25 mouse cellular contexts compared by ENCODE assay signal in genomic region chr6:93666731-93667130, GRCm38 (mm10).
A peak's percentile ranks its signal among the peaks of the same experiment; 100 is the strongest.
DNase-seq lines count a peak whose midpoint lies in the region; ATAC-seq and TF ChIP-seq lines count a peak whose summit lies in the region.
"Had no signal": no experiment of that assay in that cellular context is flagged by ENCODE, and none has a peak within 500 bp of the region (broad histone marks: within the 10 kb centered on the region; RNA-seq: fewer than 3 reads in every experiment).

No protein-coding gene starts in this region.

- no peak overlapping the region for H3K27ac ChIP-seq in embryonic facial prominence, embryonic 12.5 days
- H3K27ac ChIP-seq in limb, embryonic 11.5 days (replicated peaks; ENCODE audit: low read depth, low read length), result no peak overlapping the region
- H3K27ac ChIP-seq in left cerebral cortex, adult 2 months, result no peak overlapping the region
- H3K27ac ChIP-seq: forebrain, embryonic 13.5 days; heart, adult 2 months; liver, embryonic 14.5 days; lung, embryonic 15.5 days; macrophage; stomach, embryonic 15.5 days had no signal

- no peaks in the 10 kb centered on the region for H3K9me3 ChIP-seq in embryonic facial prominence, embryonic 12.5 days
- no peaks in the 10 kb centered on the region for H3K9me3 ChIP-seq in limb, embryonic 11.5 days (ENCODE audit: control insufficient read depth, low read length)
- H3K9me3 ChIP-seq: forebrain, embryonic 13.5 days; lung, embryonic 15.5 days; stomach, embryonic 15.5 days had no signal

- TF ChIP-seq CTCF in left cerebral cortex, adult 2 months (IDR thresholded peaks at IDR 0.05), result no peak

- H3K9ac ChIP-seq in embryonic facial prominence, embryonic 12.5 days, result no peak overlapping the region
- H3K9ac ChIP-seq in limb, embryonic 11.5 days (ENCODE audit: low read length), result no peak overlapping the region
- H3K9ac ChIP-seq: forebrain, embryonic 13.5 days; liver, embryonic 14.5 days; lung, embryonic 15.5 days; stomach, embryonic 15.5 days had no signal

- DNase-seq in embryo, embryonic 11 days, result peak; percentile 37
- no peak for DNase-seq in embryo, embryonic 9.5 days (ENCODE audit: extremely low spot score)
- peak; percentile 21 for DNase-seq in ES-CJ7 (ENCODE audit: low read depth, low spot score)
- DNase-seq in limb, embryonic 11.5 days (ENCODE audit: low spot score), result peak; percentile 60
- no peak for DNase-seq in right cerebral cortex, postnatal 4 days
- no peak for DNase-seq in left cerebral cortex, postnatal 4 days
- DNase-seq in left cerebral cortex, adult 2 months (ENCODE audit: extremely low spot score in 1 of 2, low spot score in 2 of 2), result no peak
- DNase-seq: adrenal gland, postnatal 25 days; cerebellum, adult 11-12 months; cerebellum, postnatal 14 days; gastrocnemius, postnatal 14 days; heart, adult 2 months; kidney, adult 11 months; kidney, postnatal 10 days; layer of hippocampus, postnatal 36 days; right cerebral cortex, postnatal 14 days had no signal

- no peaks in the 10 kb centered on the region for H3K27me3 ChIP-seq in embryonic facial prominence, embryonic 12.5 days
- H3K27me3 ChIP-seq in limb, embryonic 11.5 days (ENCODE audit: control insufficient read depth, insufficient read depth, low read length), result no peaks in the 10 kb centered on the region
- H3K27me3 ChIP-seq: forebrain, embryonic 13.5 days; lung, embryonic 15.5 days; stomach, embryonic 15.5 days had no signal

- H3K4me3 ChIP-seq in embryonic facial prominence, embryonic 12.5 days, result no peak overlapping the region
- H3K4me3 ChIP-seq in limb, embryonic 11.5 days (ENCODE audit: low read depth, low read length), result no peak overlapping the region
- no peak overlapping the region for H3K4me3 ChIP-seq in left cerebral cortex, adult 2 months
- H3K4me3 ChIP-seq: forebrain, embryonic 13.5 days; heart, adult 2 months; lung, embryonic 15.5 days; stomach, embryonic 15.5 days had no signal

- 24% methylated on average over 2 of the region's 2 CpGs for WGBS in embryonic facial prominence, embryonic 12.5 days
- WGBS in limb, embryonic 11.5 days, result 13% methylated on average over 2 of the region's 2 CpGs

- 0 out of 2 replicates have a peak, but pooled peaks have one; percentile 22 for ATAC-seq in embryonic facial prominence, embryonic 12.5 days (ENCODE audit: insufficient number of reproducible peaks, insufficient read depth, low FRiP score, low TSS enrichment)
- peak; percentile 65 for ATAC-seq in limb, embryonic 11.5 days (ENCODE audit: insufficient number of reproducible peaks, low FRiP score, low TSS enrichment, low read depth)
- ATAC-seq: CD4-positive, CD25-positive, alpha-beta regulatory T cell, adult 4 months; forebrain, embryonic 13.5 days; hindbrain, embryonic 16.5 days had no signal

- H3K36me3 ChIP-seq in embryonic facial prominence, embryonic 12.5 days, result no peaks in the 10 kb centered on the region
- H3K36me3 ChIP-seq in limb, embryonic 11.5 days (ENCODE audit: control insufficient read depth, insufficient read depth, low read length), result no peaks in the 10 kb centered on the region
- H3K36me3 ChIP-seq: G1E; lung, embryonic 15.5 days; stomach, embryonic 15.5 days had no signal

- H3K4me1 ChIP-seq in embryonic facial prominence, embryonic 12.5 days, result peaks cover 11% of the 10 kb centered on the region
- H3K4me1 ChIP-seq in limb, embryonic 11.5 days (ENCODE audit: control insufficient read depth, insufficient read depth, low read length), result 0 out of 2 replicates have a peak, but pooled peaks cover 3% of the 10 kb centered on the region
- H3K4me1 ChIP-seq: lung, embryonic 15.5 days; stomach, embryonic 15.5 days had no signal

- no peak overlapping the region for H3K4me2 ChIP-seq in embryonic facial prominence, embryonic 12.5 days (replicated peaks)
- no peak overlapping the region for H3K4me2 ChIP-seq in limb, embryonic 11.5 days (ENCODE audit: low read depth, severe bottlenecking)
- H3K4me2 ChIP-seq: forebrain, embryonic 13.5 days; lung, embryonic 15.5 days; stomach, embryonic 15.5 days had no signal

- intact Hi-C loops in left cerebral cortex, postnatal 4 days (cut with DNase I), result no loop called here
- intact Hi-C loops in left cerebral cortex, adult 2 months (cut with DNase I), result no loop called here

Comparison
In these comparisons a context has a peak if more than half of its experiments do, and no peak if none do; other contexts are left out.
1. DNase-seq: peak in embryo, embryonic 11 days (single experiment), ES-CJ7 (single experiment) and limb, embryonic 11.5 days (single experiment); none in embryo, embryonic 9.5 days (single experiment), right cerebral cortex, postnatal 4 days (single experiment), left cerebral cortex, postnatal 4 days (single experiment) and left cerebral cortex, adult 2 months (0 of 2).